Mouse (Mus musculus): ENCODE measurements at regions not wholly inside any gene's neighbourhood (a gene's known extent, or its start where the extent isn't known, plus 50 kb on each side); places are given as distances from the start of the nearest gene placed in this dataset.

DNA sequence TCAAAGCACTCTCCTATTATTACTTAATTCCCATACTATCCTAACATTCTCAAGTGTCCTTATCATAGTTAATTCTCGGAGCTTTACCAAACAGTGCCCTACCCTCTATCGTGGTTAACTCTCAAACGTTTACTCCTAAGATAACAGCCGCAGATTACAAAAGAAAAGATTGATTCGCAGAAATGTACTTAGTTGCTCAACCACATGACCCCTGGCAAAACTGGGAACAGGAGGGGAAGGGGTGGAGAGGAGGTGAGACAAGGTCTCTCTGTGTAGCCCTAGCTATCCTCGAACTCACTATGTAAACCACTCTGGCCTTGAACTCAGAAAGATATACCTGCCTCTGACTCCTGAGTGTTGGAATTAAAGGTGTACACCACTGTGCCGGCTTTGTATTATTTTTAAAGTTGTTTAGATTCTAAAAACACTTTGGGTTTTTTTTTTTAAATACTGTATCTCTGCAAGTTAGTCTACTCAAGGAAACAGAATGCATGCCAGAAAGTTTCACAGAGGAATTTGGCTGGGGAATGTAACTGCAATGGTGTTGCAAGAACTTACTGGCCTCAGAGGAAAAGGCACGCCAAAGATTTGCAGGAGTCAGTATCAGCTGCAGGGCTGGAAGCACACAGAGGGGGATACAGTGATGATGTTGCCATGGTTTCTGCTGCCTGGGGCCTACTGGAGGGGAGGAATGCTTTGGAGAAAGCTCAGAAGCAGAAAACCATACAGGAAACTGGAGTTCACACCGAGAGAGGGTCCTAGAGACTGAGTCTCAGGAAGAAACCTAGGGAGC lies 273.0 kb downstream of the Basp1 start:
- H3K4me2 ChIP-seq (replicated peaks; ENCODE audit: low read depth, low read length): no peak overlapping the region
- ATAC-seq: peak; percentile 40
- 22% methylated on average over 9 of the region's 9 CpGs for WGBS
- no peaks in the 10 kb centered on the region; the same call in 1 of the 2 replicates for H3K4me1 ChIP-seq (ENCODE audit: insufficient read depth, low read depth, low read length)
- H3K9ac ChIP-seq (replicated peaks; ENCODE audit: low read depth): no peak overlapping the region
- DNase-seq (ENCODE audit: low spot score): peak; percentile 72
- no peaks in the 10 kb centered on the region for H3K36me3 ChIP-seq (ENCODE audit: insufficient read depth, low read length)
- no peaks in the 10 kb centered on the region for H3K27me3 ChIP-seq (replicated peaks; ENCODE audit: insufficient read depth, low read length)
- no peak overlapping the region for H3K27ac ChIP-seq (ENCODE audit: low read length)
- no peaks in the 10 kb centered on the region for H3K9me3 ChIP-seq (ENCODE audit: low read length)
- no peak overlapping the region for H3K4me3 ChIP-seq (ENCODE audit: low read depth, low read length)
- no peak for TF ChIP-seq EP300 (IDR thresholded peaks at IDR 0.05)
- no peak for TF ChIP-seq CTCF (IDR thresholded peaks at IDR 0.05)

DNA sequence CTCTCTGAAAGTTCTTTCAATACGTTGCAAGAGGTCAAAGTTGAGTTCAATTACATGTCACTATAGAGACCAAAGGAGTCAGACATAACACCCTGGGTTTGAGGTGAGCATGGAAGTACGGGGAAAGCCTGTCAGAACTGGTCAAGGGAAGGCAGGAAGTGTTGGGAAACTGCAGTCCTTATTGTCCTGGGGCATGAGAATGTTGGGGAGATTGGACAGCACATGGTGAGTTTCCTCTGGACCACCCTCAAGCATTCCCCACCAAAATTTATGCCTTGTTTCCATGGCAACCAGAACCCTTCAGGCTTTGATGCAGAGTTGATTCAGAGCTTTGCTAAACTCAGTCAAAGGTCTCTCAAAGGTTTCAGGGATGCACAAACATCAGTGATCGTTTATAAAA lies 276.5 kb downstream of the Basp1 start:
- no peaks in the 10 kb centered on the region for H3K27me3 ChIP-seq (replicated peaks; ENCODE audit: insufficient read depth, low read length)
- H3K4me1 ChIP-seq (ENCODE audit: insufficient read depth, low read depth, low read length): no peaks in the 10 kb centered on the region; the same call in 1 of the 2 replicates
- ATAC-seq (no peak), DNase-seq (ENCODE audit: low spot score) (no peak)
- no peak overlapping the region for H3K27ac ChIP-seq (ENCODE audit: low read length)
- no peaks in the 10 kb centered on the region for H3K36me3 ChIP-seq (ENCODE audit: insufficient read depth, low read length)
- no peak overlapping the region for H3K4me2 ChIP-seq (replicated peaks; ENCODE audit: low read depth, low read length)
- no peaks in the 10 kb centered on the region for H3K9me3 ChIP-seq (ENCODE audit: low read length)
- 32% methylated on average over 3 of the region's 3 CpGs for WGBS
- no peak overlapping the region for H3K9ac ChIP-seq (replicated peaks; ENCODE audit: low read depth)
- TF ChIP-seq EP300 (IDR thresholded peaks at IDR 0.05): no peak
- no peak for TF ChIP-seq CTCF (IDR thresholded peaks at IDR 0.05)
- no peak overlapping the region for H3K4me3 ChIP-seq (ENCODE audit: low read depth, low read length)

DNA sequence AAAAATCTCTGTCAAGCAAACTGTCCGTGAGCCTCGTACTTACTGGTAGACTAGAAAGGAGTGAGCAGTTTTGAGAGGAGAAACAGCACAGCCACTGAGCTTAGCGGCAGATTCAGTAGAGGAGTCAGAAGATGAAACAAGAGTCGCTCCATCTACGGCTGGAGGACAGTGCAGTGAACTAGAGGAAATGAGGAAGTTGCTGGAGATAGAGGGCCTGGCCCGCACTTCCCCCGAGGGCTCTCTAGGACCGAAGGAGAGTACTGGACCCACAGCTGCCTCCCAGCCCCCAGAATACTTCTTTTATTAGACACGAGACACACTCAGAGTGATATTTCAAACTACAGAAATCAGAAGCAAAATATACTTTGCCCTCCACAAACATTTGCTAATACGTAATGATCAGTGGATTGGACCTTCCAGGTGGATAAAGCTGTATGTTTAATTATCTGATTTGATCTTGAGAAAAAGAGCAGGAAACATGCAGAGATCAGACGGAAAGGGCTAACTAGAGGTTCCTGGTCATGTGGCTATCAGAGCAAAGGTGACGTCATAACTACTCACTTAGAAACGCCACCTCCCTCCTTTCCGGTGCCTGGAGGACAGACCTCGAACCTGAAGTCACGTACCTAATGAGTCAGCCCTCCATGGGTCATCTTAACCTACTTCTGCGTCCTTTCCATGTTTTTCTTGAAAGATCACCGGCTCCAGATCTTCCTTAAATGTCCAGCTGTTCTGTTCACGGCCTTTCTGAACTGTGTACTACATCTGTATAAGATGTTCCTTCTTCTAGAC lies 277.9 kb downstream of the Basp1 start:
- Histone ChIP-seq H3K27me3 (replicated peaks; ENCODE audit: insufficient read depth, low read length) (no peaks in the 10 kb centered on the region), H3K4me3 (ENCODE audit: low read depth, low read length) (no peak overlapping the region), H3K9me3 (ENCODE audit: low read length) (no peaks in the 10 kb centered on the region), H3K9ac (replicated peaks; ENCODE audit: low read depth) (no peak overlapping the region), H3K4me1 (ENCODE audit: insufficient read depth, low read depth, low read length) (no peaks in the 10 kb centered on the region; the same call in 1 of the 2 replicates), H3K4me2 (replicated peaks; ENCODE audit: low read depth, low read length) (no peak overlapping the region), H3K36me3 (ENCODE audit: insufficient read depth, low read length) (no peaks in the 10 kb centered on the region), H3K27ac (ENCODE audit: low read length) (no peak overlapping the region)
- 74% methylated on average over 19 of the region's 19 CpGs for WGBS
- no peak for DNase-seq (ENCODE audit: low spot score)
- no peak for ATAC-seq
- TF ChIP-seq CTCF (IDR thresholded peaks at IDR 0.05): no peak

DNA sequence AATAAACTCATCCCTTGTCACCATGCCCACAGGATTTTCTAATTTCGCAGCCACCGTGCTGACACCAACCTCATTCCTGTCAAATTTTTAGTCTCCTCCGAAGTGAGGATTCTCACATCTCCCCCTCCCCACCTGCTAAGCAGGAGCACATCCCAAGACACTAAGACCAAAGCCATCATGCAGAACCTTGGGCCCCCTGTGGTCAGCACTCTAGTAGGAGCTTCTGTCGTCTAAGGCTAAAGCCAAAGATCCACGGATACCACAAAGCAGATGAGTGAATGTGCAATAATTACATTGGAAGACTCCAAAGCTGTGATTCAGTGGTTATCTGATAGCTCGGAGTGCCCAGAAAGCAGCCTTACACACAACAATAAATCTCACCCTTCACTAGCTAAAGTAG lies 283.5 kb downstream of the Basp1 start:
- ATAC-seq (no peak), DNase-seq (ENCODE audit: low spot score) (no peak)
- Histone ChIP-seq H3K4me3 (ENCODE audit: low read depth, low read length) (no peak overlapping the region), H3K27me3 (replicated peaks; ENCODE audit: insufficient read depth, low read length) (no peaks in the 10 kb centered on the region), H3K36me3 (ENCODE audit: insufficient read depth, low read length) (no peaks in the 10 kb centered on the region), H3K9me3 (ENCODE audit: low read length) (no peaks in the 10 kb centered on the region), H3K4me1 (ENCODE audit: insufficient read depth, low read depth, low read length) (no peaks in the 10 kb centered on the region), H3K27ac (ENCODE audit: low read length) (no peak overlapping the region), H3K9ac (replicated peaks; ENCODE audit: low read depth) (no peak overlapping the region), H3K4me2 (replicated peaks; ENCODE audit: low read depth, low read length) (no peak overlapping the region)
- 84% methylated on average over 6 of the region's 6 CpGs for WGBS
- TF ChIP-seq CTCF (IDR thresholded peaks at IDR 0.05) (no peak), EP300 (IDR thresholded peaks at IDR 0.05) (no peak)

DNA sequence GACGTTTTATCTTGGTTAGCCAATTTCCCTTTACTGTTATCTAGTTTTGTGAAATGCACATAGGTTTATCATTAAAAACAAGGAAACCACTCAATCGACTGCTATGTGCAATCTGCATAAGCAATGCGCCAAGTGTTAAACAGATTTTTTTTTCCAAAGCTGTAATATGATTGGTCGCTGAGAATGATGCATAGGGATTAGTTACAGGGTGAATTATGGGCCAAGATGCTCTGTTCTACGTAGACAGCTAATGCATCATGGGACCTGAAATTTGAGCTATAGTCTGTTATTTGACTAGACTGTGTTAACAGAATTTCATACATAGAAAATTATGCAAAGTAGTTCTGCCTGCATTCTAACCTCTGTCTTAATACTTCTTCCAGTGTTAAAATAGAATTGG lies 284.0 kb downstream of the Basp1 start:
- Histone ChIP-seq H3K27me3 (replicated peaks; ENCODE audit: insufficient read depth, low read length) (no peaks in the 10 kb centered on the region), H3K9ac (replicated peaks; ENCODE audit: low read depth) (no peak overlapping the region), H3K36me3 (ENCODE audit: insufficient read depth, low read length) (no peaks in the 10 kb centered on the region), H3K9me3 (ENCODE audit: low read length) (no peaks in the 10 kb centered on the region), H3K27ac (ENCODE audit: low read length) (no peak overlapping the region), H3K4me1 (ENCODE audit: insufficient read depth, low read depth, low read length) (no peaks in the 10 kb centered on the region), H3K4me2 (replicated peaks; ENCODE audit: low read depth, low read length) (no peak overlapping the region), H3K4me3 (ENCODE audit: low read depth, low read length) (no peak overlapping the region)
- ATAC-seq (no peak), DNase-seq (ENCODE audit: low spot score) (no peak)
- TF ChIP-seq EP300 (IDR thresholded peaks at IDR 0.05): no peak
- no peak for TF ChIP-seq CTCF (IDR thresholded peaks at IDR 0.05)
- 80% methylated on average over 5 of the region's 5 CpGs for WGBS

DNA sequence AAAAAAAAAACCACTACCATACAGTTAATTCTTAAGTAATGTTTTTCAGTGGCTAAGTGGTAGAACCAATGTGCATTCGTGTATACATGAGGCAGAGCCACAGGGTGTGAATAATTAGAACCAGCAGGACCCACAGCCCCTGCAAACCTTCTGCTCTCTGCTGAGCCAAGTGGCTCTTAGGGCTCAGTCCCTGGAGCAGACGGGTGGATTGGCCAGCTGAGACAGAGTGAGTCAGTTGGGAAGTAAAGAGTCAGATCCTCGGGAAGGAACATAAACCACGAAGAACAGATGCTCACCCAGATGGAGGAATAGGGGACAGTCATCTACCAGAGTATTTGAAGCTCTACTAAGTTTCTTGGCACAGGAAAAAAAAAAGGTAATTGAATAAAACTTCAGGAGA lies 293.1 kb downstream of the Basp1 start:
- no peak overlapping the region for H3K9ac ChIP-seq (replicated peaks; ENCODE audit: low read depth)
- no peak overlapping the region for H3K4me2 ChIP-seq (replicated peaks; ENCODE audit: low read depth, low read length)
- ATAC-seq (no peak), DNase-seq (ENCODE audit: low spot score) (no peak)
- no peak overlapping the region for H3K27ac ChIP-seq (ENCODE audit: low read length)
- 58% methylated on average over 4 of the region's 4 CpGs for WGBS
- no peaks in the 10 kb centered on the region for H3K36me3 ChIP-seq (ENCODE audit: insufficient read depth, low read length)
- H3K9me3 ChIP-seq (ENCODE audit: low read length): no peaks in the 10 kb centered on the region
- TF ChIP-seq EP300 (IDR thresholded peaks at IDR 0.05): no peak
- no peaks in the 10 kb centered on the region for H3K27me3 ChIP-seq (replicated peaks; ENCODE audit: insufficient read depth, low read length)
- no peaks in the 10 kb centered on the region for H3K4me1 ChIP-seq (ENCODE audit: insufficient read depth, low read depth, low read length)
- no peak overlapping the region for H3K4me3 ChIP-seq (ENCODE audit: low read depth, low read length)
